Mouse (Mus musculus) C2C12 (cell line): ENCODE data around the gene R3hdm4.

Source experiments
- CTCF ChIP-seq: IDR thresholded peaks from one replicate; pipeline ENCODE4 v1.5.1; 2011; ENCODE audit not compliant: control insufficient read depth, insufficient read depth, insufficient read length
- FOSL1 ChIP-seq: IDR thresholded peaks from one replicate; pipeline ENCODE4 v1.8.0; 2011; ENCODE audit warnings: mild to moderate bottlenecking, low read length; ENCODE audit not compliant: poor library complexity, insufficient read depth, severe bottlenecking
- MAX ChIP-seq: IDR thresholded peaks from one replicate; pipeline ENCODE4 v1.6.1; 2011; ENCODE audit warnings: mild to moderate bottlenecking, control low read depth
- MYOD1 ChIP-seq: IDR thresholded peaks from one replicate; pipeline ENCODE4 v1.6.1; 2011; ENCODE audit warnings: low read depth; ENCODE audit not compliant: control insufficient read depth, insufficient read length
- MYOG ChIP-seq: IDR thresholded peaks from one replicate; pipeline ENCODE4 v1.6.1; 2011; ENCODE audit not compliant: control insufficient read depth, insufficient read length; ENCODE audit errors: extremely low read depth
- USF1 ChIP-seq: IDR thresholded peaks from one replicate; pipeline ENCODE4 v1.6.1; 2011; ENCODE audit warnings: low read depth, mild to moderate bottlenecking, control low read depth, moderate library complexity

DNA sequence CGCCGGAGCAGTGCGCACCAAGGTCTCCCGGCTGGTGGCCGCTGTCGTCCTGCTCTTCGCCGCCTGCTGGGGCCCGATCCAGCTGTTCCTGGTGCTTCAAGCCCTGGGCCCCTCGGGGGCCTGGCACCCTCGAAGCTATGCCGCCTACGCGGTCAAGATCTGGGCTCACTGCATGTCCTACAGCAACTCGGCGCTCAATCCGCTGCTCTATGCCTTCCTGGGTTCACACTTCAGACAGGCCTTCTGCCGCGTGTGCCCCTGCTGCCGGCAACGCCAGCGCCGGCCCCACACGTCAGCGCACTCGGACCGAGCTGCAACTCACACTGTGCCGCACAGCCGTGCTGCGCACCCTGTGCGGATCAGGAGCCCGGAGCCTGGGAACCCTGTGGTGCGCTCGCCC, 564 bp upstream of the R3hdm4 start:
- TF ChIP-seq CTCF, result no peak
- TF ChIP-seq MYOD1, result no peak
- TF ChIP-seq MAX, result no peak
- TF ChIP-seq USF1, result no peak
- no peak for TF ChIP-seq MYOG
- no peak for TF ChIP-seq FOSL1
